Mouse (Mus musculus) CH12.LX (cell line): Measurements from ENCODE around the gene Zfp784. TPM values are rescaled to one million over a fixed set of nuclear protein-coding genes. Genes with fewer than 3 reads are reported as not detected.
A peak's percentile ranks its signal among the peaks of the same experiment; 100 is the strongest.

ENCODE experiments used
- DNase-seq: peaks from one replicate; pipeline ENCODE4 v3.0.0-alpha.2; 2013; ENCODE audit errors: extremely low read depth
- H3K27ac ChIP-seq: 2 replicates; pipeline ENCODE4 v1.5.1; 2012; ENCODE audit warnings: low read depth, mild to moderate bottlenecking, control low read depth, moderate library complexity; ENCODE audit not compliant: insufficient read depth
- H3K27me3 ChIP-seq: replicated peaks from 2 replicates; pipeline ENCODE3; 2012; ENCODE audit warnings: inconsistent platforms
- H3K36me3 ChIP-seq, 2 experiments: replicated peaks in 1 of 2; 2 replicates each; pipeline versions ENCODE3 to v1.6.1; 2012; ENCODE audit warnings: inconsistent platforms in 1 of 2, low read length in 1 of 2, mild to moderate bottlenecking in 1 of 2, mixed read lengths in 1 of 2, moderate library complexity in 1 of 2; ENCODE audit not compliant: control insufficient read depth in 1 of 2, insufficient read depth in 1 of 2
- H3K4me1 ChIP-seq, 2 experiments: 2 replicates each; pipeline ENCODE4 v1.6.1; 2012; ENCODE audit warnings: inconsistent platforms in 1 of 2, moderate library complexity in 1 of 2; ENCODE audit not compliant: insufficient read depth in 2 of 2, control insufficient read depth in 1 of 2
- H3K4me2 ChIP-seq: 2 replicates; pipeline ENCODE4 v1.6.1; 2012; ENCODE audit warnings: low read depth, mild to moderate bottlenecking, control low read depth; ENCODE audit not compliant: poor library complexity, insufficient read depth, severe bottlenecking
- H3K4me3 ChIP-seq, 3 experiments: fragments of 150-350 bp in 1 of 3; sonication (generic) in 1 of 3; replicated peaks in 1 of 3; 2 replicates each; pipeline versions ENCODE3 to v1.5.1; 2011 to 2012; ENCODE audit warnings: low read depth in 2 of 3, low read length in 2 of 3, mild to moderate bottlenecking in 2 of 3, moderate library complexity in 2 of 3, control low read depth in 1 of 3, improper control_type of control experiment in 1 of 3, inconsistent platforms in 1 of 3, mixed read lengths in 1 of 3; ENCODE audit not compliant: poor library complexity in 1 of 3
- H3K79me2 ChIP-seq: replicated peaks from 2 replicates; pipeline ENCODE4 v1.6.1; 2012; ENCODE audit warnings: mild to moderate bottlenecking, moderate library complexity; ENCODE audit not compliant: control insufficient read depth, poor library complexity, insufficient read depth, severe bottlenecking; ENCODE audit errors: extremely low read depth
- H3K9ac ChIP-seq: 2 replicates; pipeline ENCODE4 v1.6.1; 2012; ENCODE audit warnings: low read depth, mild to moderate bottlenecking, control low read depth, moderate library complexity; ENCODE audit not compliant: insufficient read depth
- H3K9me3 ChIP-seq: replicated peaks from 2 replicates; pipeline ENCODE3; 2012; ENCODE audit warnings: low read length, inconsistent platforms, mixed read lengths
- BHLHE40 ChIP-seq: IDR thresholded peaks from 2 replicates; pipeline ENCODE4 v1.6.1; 2011; ENCODE audit warnings: mild to moderate bottlenecking, low read depth, low read length, improper control_type of control experiment
- CHD1 ChIP-seq: IDR thresholded peaks from 2 replicates; pipeline ENCODE4 v1.6.1; 2012; ENCODE audit warnings: low read depth, low read length, improper control_type of control experiment, inconsistent platforms
- CHD2 ChIP-seq: IDR thresholded peaks from 2 replicates; pipeline ENCODE4 v1.6.1; 2011; ENCODE audit warnings: low read length, improper control_type of control experiment
- E2F4 ChIP-seq: IDR thresholded peaks from 2 replicates; pipeline ENCODE4 v1.6.1; 2011; ENCODE audit warnings: low read depth, low read length, improper control_type of control experiment; ENCODE audit not compliant: insufficient replicate concordance
- ELF1 ChIP-seq: IDR thresholded peaks from 2 replicates; pipeline ENCODE4 v1.6.1; 2014; ENCODE audit warnings: low read depth, mild to moderate bottlenecking, inconsistent platforms, low read length, improper control_type of control experiment
- GABPA ChIP-seq: IDR thresholded peaks from 2 replicates; pipeline ENCODE4 v1.6.1; 2012; ENCODE audit warnings: low read depth, low read length, improper control_type of control experiment, inconsistent platforms; ENCODE audit not compliant: insufficient replicate concordance
- HCFC1 ChIP-seq: IDR thresholded peaks from 2 replicates; pipeline ENCODE4 v1.6.1; 2012; ENCODE audit warnings: low read depth, mild to moderate bottlenecking, inconsistent platforms, low read length, improper control_type of control experiment
- IRF4 ChIP-seq: IDR thresholded peaks from 2 replicates; pipeline ENCODE4 v1.6.1; 2014; ENCODE audit warnings: low read depth, mild to moderate bottlenecking, inconsistent platforms, low read length, improper control_type of control experiment
- JUN ChIP-seq: IDR thresholded peaks from 2 replicates; pipeline ENCODE4 v1.6.1; 2011; ENCODE audit warnings: low read depth, mild to moderate bottlenecking, low read length, improper control_type of control experiment, moderate library complexity; ENCODE audit not compliant: insufficient read depth
- JUND ChIP-seq: conservative IDR thresholded peaks from 2 replicates; pipeline ENCODE4 v1.6.1; 2011; ENCODE audit warnings: low read depth, low read length, improper control_type of control experiment
- MAFK ChIP-seq: IDR thresholded peaks from 2 replicates; pipeline ENCODE4 v1.6.1; 2011; ENCODE audit warnings: low read length, improper control_type of control experiment; ENCODE audit not compliant: insufficient replicate concordance
- MAX ChIP-seq: IDR thresholded peaks from 2 replicates; pipeline ENCODE4 v1.6.1; 2011; ENCODE audit warnings: low read length, improper control_type of control experiment
- MAZ ChIP-seq: IDR thresholded peaks from 2 replicates; pipeline ENCODE4 v1.6.1; 2012; ENCODE audit warnings: low read depth, mild to moderate bottlenecking, inconsistent platforms, low read length, improper control_type of control experiment, moderate library complexity
- MEF2A ChIP-seq: IDR thresholded peaks from 2 replicates; pipeline ENCODE4 v1.6.1; 2014; ENCODE audit warnings: low read depth, mild to moderate bottlenecking, inconsistent platforms, low read length, improper control_type of control experiment, borderline replicate concordance
- NELFE ChIP-seq: IDR thresholded peaks from 2 replicates; pipeline ENCODE4 v1.6.1; 2011; ENCODE audit warnings: low read depth, low read length, improper control_type of control experiment
- NRF1 ChIP-seq: IDR thresholded peaks from 2 replicates; pipeline ENCODE4 v1.6.1; 2014; ENCODE audit warnings: low read depth, mild to moderate bottlenecking, inconsistent platforms, low read length, improper control_type of control experiment, moderate library complexity
- POLR2A ChIP-seq: IDR thresholded peaks from 2 replicates; pipeline ENCODE4 v1.6.1; 2011; ENCODE audit warnings: low read depth, mild to moderate bottlenecking, improper control_type of control experiment, low read length
- POLR2AphosphoS2 ChIP-seq: IDR thresholded peaks from 2 replicates; pipeline ENCODE4 v1.6.1; 2011; ENCODE audit warnings: low read depth, low read length, improper control_type of control experiment
- RCOR1 ChIP-seq: conservative IDR thresholded peaks from 2 replicates; pipeline ENCODE4 v1.6.1; 2012; ENCODE audit warnings: low read depth, mild to moderate bottlenecking, inconsistent platforms, low read length, improper control_type of control experiment
- TBP ChIP-seq: conservative IDR thresholded peaks from 2 replicates; pipeline ENCODE4 v1.6.1; 2011; ENCODE audit warnings: low read depth, low read length, improper control_type of control experiment
- TCF12 ChIP-seq: IDR thresholded peaks from 2 replicates; pipeline ENCODE4 v1.6.1; 2014; ENCODE audit warnings: low read depth, mild to moderate bottlenecking, inconsistent platforms, low read length, improper control_type of control experiment
- UBTF ChIP-seq: IDR thresholded peaks from 2 replicates; pipeline ENCODE4 v1.6.1; 2012; ENCODE audit warnings: low read depth, mild to moderate bottlenecking, inconsistent platforms, low read length, improper control_type of control experiment, moderate library complexity
- USF1 ChIP-seq: IDR thresholded peaks from 2 replicates; pipeline ENCODE4 v1.6.1; 2014; ENCODE audit warnings: low read depth, mild to moderate bottlenecking, inconsistent platforms, low read length, improper control_type of control experiment
- ZC3H11A ChIP-seq: IDR thresholded peaks from 2 replicates; pipeline ENCODE4 v1.6.1; 2012; ENCODE audit warnings: low read depth, mild to moderate bottlenecking, inconsistent platforms, low read length, improper control_type of control experiment
- ZKSCAN1 ChIP-seq: IDR thresholded peaks from 2 replicates; pipeline ENCODE4 v1.6.1; 2012; ENCODE audit warnings: low read depth, inconsistent platforms, low read length, improper control_type of control experiment, borderline replicate concordance
- ZMIZ1 ChIP-seq: IDR thresholded peaks from 2 replicates; pipeline ENCODE4 v1.6.1; 2012; ENCODE audit warnings: low read depth, mild to moderate bottlenecking, inconsistent platforms, low read length, improper control_type of control experiment
- dilution Hi-C: fragments of 300-500 bp; cut with MboI; formaldehyde crosslinking; loops from 2 replicates; pipeline ENCODE4 v1.14.3; 2020; ENCODE audit warnings: low sequenced_read_pairs; ENCODE audit not compliant: extremely low pct_unique_long_range_greater_than_20kb, extremely low pct_ligation_motif_present
- in situ Hi-C: fragments of 300-500 bp; cut with MboI; formaldehyde crosslinking; loops from 3 replicates; pipeline ENCODE4 v1.14.3; 2019; ENCODE audit warnings: low sequenced_read_pairs, low pct_ligation_motif_present, low pct_unique_long_range_greater_than_20kb, mixed read lengths
- polyA plus RNA-seq: library from polyadenylated mRNA; unstranded; fragments of >175 nt; gene quantifications from 2 replicates; pipeline ENCODE4 v1.2.1, GENCODE M21; 2012; ENCODE audit warnings: low read depth; ENCODE audit not compliant: insufficient read length
- total RNA-seq, 2 experiments: library from RNA; depleted of rRNA; stranded (reverse); fragments of 300-350 nt in 1 of 2; fragments of >200 nt in 1 of 2; gene quantifications; 2 replicates each; pipeline ENCODE4 v1.2.3; 2012 to 2014

Zfp784 gene
- total and polyA plus RNA-seq, 3 experiments: 0.53 to 1.5 (median 1.1) TPM

- no peaks in the 10 kb centered on the region for H3K27me3 ChIP-seq
- dilution Hi-C loops (no loop called here), in situ Hi-C loops (loop anchor here (5.0 kb wide), 1 partner anchor 65 kb away; the partner anchor contains the start of gene Rasl2-9)
- peak within 1 kb of the TSS; percentile 67 to 90 (median 73) for H3K4me3 ChIP-seq
- no peaks in the 10 kb centered on the region for H3K9me3 ChIP-seq
- peak within 1 kb of the TSS; percentile 99 for H3K9ac ChIP-seq
- H3K27ac ChIP-seq: peak within 1 kb of the TSS; percentile 90
- peaks cover 11 to 30% of the 10 kb centered on the region in 2 experiments for H3K36me3 ChIP-seq
- peaks cover 2 to 54% of the 10 kb centered on the region in 2 experiments; a peak in 3 of 4 replicates for H3K4me1 ChIP-seq
- H3K4me2 ChIP-seq: peak within 1 kb of the TSS; percentile 80; the same call in 1 of the 2 replicates
- TF ChIP-seq POLR2AphosphoS2 (0 out of 2 replicates have a peak, but pooled peaks have one; percentile 81), CHD1 (no peak; the same call in 1 of the 2 replicates), ELF1 (no peak; the same call in 1 of the 2 replicates), ZMIZ1 (peak; percentile 82), POLR2A (peak; percentile 72), GABPA (no peak), NELFE (peak; percentile 73), TCF12 (peak; percentile 43), MAZ (peak; percentile 53)
- TF ChIP-seq, all 38 proteins: peak for 6
- peaks cover 42% of the 10 kb centered on the region for H3K79me2 ChIP-seq
- DNase-seq: peak; percentile 85
Measured at GRCm38 (mm10) chr7:5061774-5062359, 23.6 kb upstream of the Zfp784 start, which contains the start of gene U2af2. U2af2 (plus strand) TSS chr7:5062143.

- Histone ChIP-seq H3K4me2 (peak overlapping the region; percentile 76), H3K79me2 (peaks cover 35% of the 10 kb centered on the region), H3K36me3 (peaks cover 4 to 25% of the 10 kb centered on the region in 2 experiments), H3K27me3 (no peaks in the 10 kb centered on the region), H3K4me1 (peaks cover 2 to 47% of the 10 kb centered on the region in 2 experiments; a peak in 3 of 4 replicates), H3K9me3 (no peaks in the 10 kb centered on the region), H3K4me3 (peak overlapping the region; percentile 67 to 90 (median 73)), H3K9ac (peak overlapping the region; percentile 92), H3K27ac (peak overlapping the region; percentile 90)
- dilution Hi-C loops (no loop called here), in situ Hi-C loops (loop anchor here (5.0 kb wide), 1 partner anchor 66 kb away; the partner anchor contains the start of gene Rasl2-9)
- DNase-seq: peak; percentile 97
- TF ChIP-seq HCFC1: peak; percentile 37
- TF ChIP-seq E2F4: no peak
- TF ChIP-seq POLR2AphosphoS2: no peak
- no peak for TF ChIP-seq RCOR1
- peak; percentile 93 for TF ChIP-seq BHLHE40
- TF ChIP-seq ZC3H11A: no peak
- no peak for TF ChIP-seq ZKSCAN1
- no peak for TF ChIP-seq UBTF
- TF ChIP-seq USF1: no peak
- peak; percentile 85 for TF ChIP-seq MAZ
- TF ChIP-seq NELFE: peak; percentile 40; the same call in 1 of the 2 replicates
- TF ChIP-seq NRF1: peak; percentile 95
- no peak for TF ChIP-seq MAFK
- peak; percentile 55; the same call in 1 of the 2 replicates for TF ChIP-seq MEF2A
- TF ChIP-seq CHD1: no peak
- peak; percentile 7; the same call in 1 of the 2 replicates for TF ChIP-seq IRF4
- TF ChIP-seq JUND: no peak
- TF ChIP-seq POLR2A: peak; percentile 64
- peak; percentile 58; the same call in 1 of the 2 replicates for TF ChIP-seq TBP
- no peak; the same call in 1 of the 2 replicates for TF ChIP-seq MAX
- no peak for TF ChIP-seq GABPA
- TF ChIP-seq ZMIZ1: peak; percentile 56; the same call in 1 of the 2 replicates
- no peak for TF ChIP-seq JUN
- peak; percentile 77; the same call in 1 of the 2 replicates for TF ChIP-seq CHD2
Measured at GRCm38 (mm10) chr7:5060944-5061773, 22.9 kb upstream of the Zfp784 start.
